Mouse (Mus musculus) midbrain, postnatal 0 days (tissue): ENCODE data around the gene Selenof. TPM values are rescaled to one million over a fixed set of nuclear protein-coding genes. Genes with fewer than 3 reads are reported as not detected.
A peak's percentile ranks its signal among the peaks of the same experiment; 100 is the strongest.

Experiments
- ATAC-seq: fragments of 200-750 bp; cut with Nextera tagmentation; 2 replicates; pipeline ENCODE4 v1.8.0; 2017; ENCODE audit warnings: moderate number of reproducible peaks, mild to moderate bottlenecking, moderate TSS enrichment, moderate library complexity; ENCODE audit not compliant: low FRiP score
- DNase-seq: peaks from one replicate; pipeline ENCODE4 v3.0.0-alpha.2; 2015; ENCODE audit warnings: low spot score
- H3K27ac ChIP-seq: fragments of 300-500 bp; sonication (generic); 2 replicates; pipeline ENCODE4 v1.5.1; 2014; ENCODE audit warnings: low read depth, mild to moderate bottlenecking, low read length, mixed read lengths
- H3K27me3 ChIP-seq: fragments of 300-500 bp; sonication (generic); 2 replicates; pipeline ENCODE4 v1.6.1; 2014; ENCODE audit warnings: low read length, control low read depth, mixed read lengths; ENCODE audit not compliant: insufficient read depth
- H3K36me3 ChIP-seq: fragments of 300-500 bp; sonication (generic); 2 replicates; pipeline ENCODE4 v1.6.1; 2014; ENCODE audit warnings: low read length, control low read depth, mixed read lengths; ENCODE audit not compliant: insufficient read depth
- H3K4me1 ChIP-seq: fragments of 300-500 bp; sonication (generic); 2 replicates; pipeline ENCODE4 v1.6.1; 2014; ENCODE audit warnings: mild to moderate bottlenecking, control low read depth, antibody characterized with exemption, low read length, mixed read lengths; ENCODE audit not compliant: insufficient read depth
- H3K4me2 ChIP-seq: fragments of 300-500 bp; sonication (generic); 2 replicates; pipeline ENCODE4 v1.6.1; 2014; ENCODE audit warnings: low read depth, mild to moderate bottlenecking, low read length, mixed read lengths; ENCODE audit not compliant: poor library complexity, severe bottlenecking
- H3K4me3 ChIP-seq: fragments of 300-500 bp; sonication (generic); 2 replicates; pipeline ENCODE4 v1.5.1; 2014; ENCODE audit warnings: low read depth, mild to moderate bottlenecking, low read length, moderate library complexity
- H3K9ac ChIP-seq: fragments of 300-500 bp; sonication (generic); replicated peaks from 2 replicates; pipeline ENCODE4 v1.6.1; 2014; ENCODE audit warnings: mild to moderate bottlenecking, low read length, moderate library complexity, mixed read lengths; ENCODE audit not compliant: poor library complexity, severe bottlenecking
- H3K9me3 ChIP-seq: fragments of 300-500 bp; sonication (generic); 2 replicates; pipeline ENCODE4 v1.6.1; 2016; ENCODE audit warnings: low read length, control low read depth
- CTCF ChIP-seq: IDR thresholded peaks from 2 replicates; pipeline ENCODE4 v1.5.1; 2016; ENCODE audit warnings: antibody characterized with exemption, mild to moderate bottlenecking
- WGBS: fragments of 180-500 bp; shearing (Covaris S2); extraction: QIAGEN DNeasy Blood & Tissue Kit; methylation state at CpG from one replicate; pipeline ENCODE4 v1.1.7; 2014; 5-methylcytosine and 5-hydroxymethylcytosine counted together
- polyA plus RNA-seq: library from polyadenylated mRNA; unstranded; fragments of >200 nt; fragmentation: Nextera tagmentation; extraction: Ambion mirVana; gene quantifications from 2 replicates; pipeline ENCODE4 v1.2.1, GENCODE M21; 2015
- total RNA-seq: library from RNA; depleted of rRNA; stranded (reverse); fragments of >200 nt; gene quantifications from 2 replicates; pipeline ENCODE4 v1.2.3, GENCODE M21; 2014

Selenof gene
- total and polyA plus RNA-seq, 2 experiments from 2014 or later: 287 to 596 TPM

DNA sequence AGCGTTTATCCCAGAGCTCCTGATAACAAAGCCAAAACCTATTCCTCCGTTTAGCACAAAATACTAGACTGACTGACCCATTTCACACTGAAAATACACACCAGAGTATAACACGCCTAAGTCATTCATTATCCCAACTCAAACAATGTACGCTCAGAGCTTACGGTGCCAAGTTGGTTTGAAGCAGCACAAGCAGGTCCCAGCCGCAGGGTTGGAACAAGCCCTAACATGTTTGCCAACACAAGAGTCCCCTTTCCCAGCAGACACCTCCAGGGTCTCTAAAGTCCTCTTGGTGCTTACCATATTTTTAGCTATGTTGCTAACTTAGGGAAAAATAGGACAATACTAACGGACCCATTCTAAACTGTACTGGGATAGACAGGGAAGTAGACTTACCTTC, 15.0 kb upstream of the Selenof start:
- no peak overlapping the region for H3K9ac ChIP-seq
- no peak for DNase-seq
- H3K36me3 ChIP-seq: no peaks in the 10 kb centered on the region
- TF ChIP-seq CTCF: no peak
- H3K4me1 ChIP-seq: no peaks in the 10 kb centered on the region
- no peak overlapping the region for H3K27ac ChIP-seq
- no peak overlapping the region for H3K4me2 ChIP-seq
- H3K9me3 ChIP-seq: no peaks in the 10 kb centered on the region
- H3K4me3 ChIP-seq: no peak overlapping the region
- no peak for ATAC-seq
- no peaks in the 10 kb centered on the region for H3K27me3 ChIP-seq
- 85% methylated on average over 7 of the region's 7 CpGs for WGBS

DNA sequence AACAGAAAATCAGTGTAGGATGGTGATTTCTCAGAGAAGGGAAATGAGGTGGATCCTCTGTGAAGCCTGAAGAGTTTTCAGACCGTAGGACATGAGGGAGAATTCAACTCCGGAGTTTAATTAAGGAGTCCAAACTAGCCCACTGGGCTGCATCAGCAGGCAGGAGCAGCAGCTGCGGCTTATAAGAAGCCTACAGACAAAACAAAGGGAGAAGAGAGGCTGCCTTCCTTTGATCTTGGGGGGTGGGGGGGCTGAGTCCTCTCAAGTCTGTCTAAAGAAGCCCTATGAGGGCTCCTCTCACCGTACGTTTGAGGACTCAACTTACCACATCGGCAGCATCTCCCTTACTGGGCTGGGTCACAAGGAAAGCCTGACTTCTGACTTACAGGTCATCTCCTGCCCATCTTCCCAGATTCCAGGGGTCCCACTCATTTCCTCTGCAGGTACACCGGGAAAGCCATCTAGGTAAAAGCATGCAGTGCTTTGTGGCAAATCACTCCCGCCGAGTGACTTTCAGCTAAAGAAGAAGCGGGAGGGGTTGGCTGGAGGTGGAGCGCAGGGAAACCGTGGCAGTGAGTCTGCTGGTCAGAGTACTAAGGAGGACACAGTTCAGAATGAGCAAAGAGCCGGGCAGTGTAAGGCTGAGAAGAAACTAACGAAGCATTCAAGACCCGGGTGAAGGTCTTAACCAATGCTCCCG, 13.3 kb upstream of the Selenof start:
- ATAC-seq (peak; percentile 44; the same call in 1 of the 2 replicates), DNase-seq (no peak)
- peak overlapping the region; percentile 37 for H3K4me2 ChIP-seq
- no peak overlapping the region for H3K27ac ChIP-seq
- H3K36me3 ChIP-seq: no peaks in the 10 kb centered on the region
- H3K9me3 ChIP-seq: no peaks in the 10 kb centered on the region
- H3K9ac ChIP-seq: no peak overlapping the region
- no peak for TF ChIP-seq CTCF
- H3K27me3 ChIP-seq: no peaks in the 10 kb centered on the region
- no peaks in the 10 kb centered on the region for H3K4me1 ChIP-seq
- 8% methylated on average over 16 of the region's 16 CpGs for WGBS
- H3K4me3 ChIP-seq: no peak overlapping the region; the same call in 1 of the 2 replicates

DNA sequence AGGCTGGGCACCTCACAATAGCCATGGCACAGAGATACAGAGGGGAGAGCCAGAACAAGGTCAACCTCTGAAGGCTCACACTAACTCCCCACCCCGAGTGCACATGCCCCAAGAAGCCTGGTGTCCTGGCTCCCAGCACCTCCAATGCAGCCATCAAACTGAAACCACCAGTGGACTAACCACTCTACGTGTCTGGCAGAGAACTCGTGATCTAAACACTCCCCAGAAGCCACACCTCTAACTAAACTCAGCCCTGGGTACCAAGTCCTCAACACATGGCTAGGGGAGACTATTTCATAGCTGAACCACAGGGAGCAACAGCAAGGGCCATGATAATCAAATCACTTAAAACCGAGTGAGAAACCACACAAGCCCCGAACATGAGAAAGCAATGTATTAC, 11.8 kb upstream of the Selenof start:
- Histone ChIP-seq H3K27me3 (no peaks in the 10 kb centered on the region), H3K4me3 (no peak overlapping the region), H3K4me2 (no peak overlapping the region), H3K36me3 (no peaks in the 10 kb centered on the region), H3K9me3 (no peaks in the 10 kb centered on the region), H3K27ac (no peak overlapping the region), H3K9ac (no peak overlapping the region), H3K4me1 (no peaks in the 10 kb centered on the region)
- 42% methylated on average over 5 of the region's 5 CpGs for WGBS
- DNase-seq (no peak), ATAC-seq (no peak)
- no peak for TF ChIP-seq CTCF

DNA sequence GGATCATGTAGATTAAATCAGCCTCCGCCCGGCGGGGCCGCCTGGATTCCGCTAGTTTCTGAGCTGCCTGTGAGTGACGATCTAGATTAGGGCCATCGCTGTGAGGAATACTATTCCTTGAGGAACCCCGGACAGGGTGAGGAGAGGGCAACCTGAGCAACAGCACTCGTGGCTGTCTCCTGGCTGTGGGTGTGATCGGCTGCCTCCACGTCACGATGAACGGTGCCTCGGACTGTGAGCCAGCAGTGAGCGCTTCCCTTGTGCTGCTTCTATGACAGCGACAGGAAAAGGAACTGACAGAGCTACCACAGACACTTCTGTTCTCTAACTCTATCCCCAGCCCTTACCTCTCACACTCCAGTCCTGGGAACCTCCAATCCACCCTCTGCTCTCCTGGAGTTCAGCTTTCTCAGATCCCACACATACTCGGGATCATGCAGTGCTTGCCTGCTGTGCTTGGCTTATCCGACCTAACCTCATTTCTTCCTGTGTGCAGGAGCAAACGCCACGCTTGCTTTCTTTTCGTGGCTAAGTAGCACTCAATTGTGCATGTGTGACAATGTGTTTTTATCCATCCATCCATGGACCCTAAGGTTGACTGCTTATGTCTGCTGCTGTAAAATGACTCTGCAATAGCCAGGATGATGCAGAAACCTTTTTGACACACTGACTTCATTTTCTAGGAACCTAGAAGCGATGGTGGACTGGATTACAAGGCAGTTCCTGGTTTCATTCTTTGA, 8.4 kb upstream of the Selenof start:
- 56% methylated on average over 22 of the region's 22 CpGs for WGBS
- no peaks in the 10 kb centered on the region for H3K4me1 ChIP-seq
- DNase-seq: no peak
- H3K27me3 ChIP-seq: no peaks in the 10 kb centered on the region
- no peak overlapping the region for H3K4me3 ChIP-seq
- H3K36me3 ChIP-seq: no peaks in the 10 kb centered on the region
- no peak overlapping the region for H3K9ac ChIP-seq
- no peak overlapping the region for H3K4me2 ChIP-seq
- ATAC-seq: no peak
- no peaks in the 10 kb centered on the region for H3K9me3 ChIP-seq
- no peak for TF ChIP-seq CTCF
- H3K27ac ChIP-seq: no peak overlapping the region

DNA sequence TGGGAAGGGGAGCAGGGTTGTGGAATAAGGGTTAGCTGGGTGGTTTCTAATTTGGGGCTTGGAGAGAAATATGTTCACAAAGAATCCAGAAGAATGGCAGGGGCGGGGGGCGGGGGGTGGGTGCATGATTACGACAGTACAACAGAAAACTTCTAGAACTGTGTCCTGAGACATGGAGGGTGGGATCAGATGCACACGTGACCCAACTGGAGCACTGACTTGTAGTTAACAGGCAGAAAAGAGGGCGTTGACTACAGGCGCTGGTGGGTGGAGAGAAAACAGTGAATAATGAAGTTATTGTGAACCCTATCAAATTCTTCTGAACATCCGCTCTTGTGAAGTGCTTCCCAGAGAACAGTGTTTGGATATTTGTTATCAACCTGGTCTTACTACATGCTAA, 6.2 kb upstream of the Selenof start:
- Histone ChIP-seq H3K27ac (no peak overlapping the region), H3K9me3 (no peaks in the 10 kb centered on the region), H3K4me2 (no peak overlapping the region), H3K36me3 (no peaks in the 10 kb centered on the region), H3K4me1 (peaks cover 4% of the 10 kb centered on the region; the same call in 1 of the 2 replicates), H3K27me3 (no peaks in the 10 kb centered on the region), H3K4me3 (no peak overlapping the region), H3K9ac (no peak overlapping the region)
- no peak for TF ChIP-seq CTCF
- DNase-seq (no peak), ATAC-seq (no peak)
- WGBS: 90% methylated on average over 7 of the region's 7 CpGs

DNA sequence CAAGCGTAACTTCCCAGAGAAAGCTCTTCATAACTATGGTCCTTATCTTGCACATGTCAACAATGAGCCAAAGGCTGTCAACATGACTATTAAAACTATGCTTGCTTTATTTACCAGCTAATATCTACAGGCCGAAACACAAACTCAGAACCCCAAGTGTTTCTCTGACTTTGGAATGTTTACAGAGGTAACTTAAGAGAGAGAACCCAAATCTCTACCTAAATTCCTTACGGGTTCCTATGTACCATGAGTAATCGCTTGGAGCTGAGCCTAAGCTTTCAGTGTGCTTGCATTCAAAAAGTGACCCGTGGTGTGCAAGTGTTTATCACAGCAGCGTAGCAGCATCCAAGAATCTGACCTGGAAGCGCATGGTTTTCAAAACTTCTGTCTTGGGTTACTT, 4.9 kb upstream of the Selenof start:
- H3K4me3 ChIP-seq: no peak overlapping the region
- H3K9me3 ChIP-seq: no peaks in the 10 kb centered on the region
- ATAC-seq (no peak), DNase-seq (no peak)
- H3K27ac ChIP-seq: no peak overlapping the region
- TF ChIP-seq CTCF: no peak
- H3K4me1 ChIP-seq: peaks cover 4% of the 10 kb centered on the region; the same call in 1 of the 2 replicates
- H3K27me3 ChIP-seq: no peaks in the 10 kb centered on the region
- no peaks in the 10 kb centered on the region for H3K36me3 ChIP-seq
- H3K9ac ChIP-seq: no peak overlapping the region
- 91% methylated on average over 7 of the region's 7 CpGs for WGBS
- H3K4me2 ChIP-seq: no peak overlapping the region
